Mouse (Mus musculus) thymus, postnatal 25 days (tissue): Measurements from ENCODE around the gene Upk3b.

Experiments
- DNase-seq: peaks from one replicate; pipeline ENCODE4 v3.0.0; 2022

The Upk3b gene

DNA sequence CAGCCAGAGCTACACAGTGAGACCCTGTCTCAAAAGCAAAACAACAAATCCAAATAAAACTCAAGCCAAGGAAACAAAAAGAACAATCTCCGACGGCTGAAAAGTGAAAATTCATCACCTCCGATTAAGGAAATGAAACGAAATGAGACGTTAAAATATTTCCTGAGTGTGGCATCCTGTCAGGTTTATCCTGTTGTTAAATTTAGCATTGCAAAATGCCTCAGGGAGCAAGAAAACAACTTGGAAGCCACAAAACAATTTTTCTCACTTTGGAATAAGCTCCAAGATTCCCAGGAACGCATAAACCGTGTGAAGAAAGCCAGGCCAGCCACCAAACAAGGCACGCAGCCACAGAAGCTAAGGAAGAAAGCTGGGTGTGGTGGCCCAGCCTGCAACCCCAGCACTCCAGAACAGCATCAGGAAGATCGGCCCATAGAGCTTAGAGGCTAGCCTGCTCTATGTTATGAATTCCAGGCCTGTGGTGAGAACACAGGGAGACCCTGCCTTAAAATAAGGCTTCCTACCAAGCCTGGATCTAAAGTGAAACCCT, 38.8 kb downstream of the Upk3b start:
- DNase-seq: no peak

DNA sequence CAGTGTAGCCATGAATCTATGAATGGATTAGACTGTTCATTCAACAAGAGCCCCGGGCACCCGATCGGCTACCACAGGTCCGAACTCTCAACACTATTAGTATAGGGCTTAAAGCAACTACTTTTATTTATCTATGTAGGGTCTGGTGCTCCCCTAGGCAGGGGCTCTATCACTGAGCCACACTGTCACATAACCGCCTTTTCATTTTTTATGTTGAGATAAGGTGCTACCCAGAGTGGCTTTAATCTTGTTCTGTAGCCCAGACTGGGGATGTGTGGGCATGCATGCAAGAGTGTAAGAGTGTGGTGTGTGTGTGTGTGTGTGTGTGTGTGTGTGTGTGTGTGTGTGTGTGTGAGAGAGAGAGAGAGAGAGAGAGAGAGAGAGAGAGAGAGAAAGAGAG, 39.8 kb downstream of the Upk3b start:
- no peak for DNase-seq

DNA sequence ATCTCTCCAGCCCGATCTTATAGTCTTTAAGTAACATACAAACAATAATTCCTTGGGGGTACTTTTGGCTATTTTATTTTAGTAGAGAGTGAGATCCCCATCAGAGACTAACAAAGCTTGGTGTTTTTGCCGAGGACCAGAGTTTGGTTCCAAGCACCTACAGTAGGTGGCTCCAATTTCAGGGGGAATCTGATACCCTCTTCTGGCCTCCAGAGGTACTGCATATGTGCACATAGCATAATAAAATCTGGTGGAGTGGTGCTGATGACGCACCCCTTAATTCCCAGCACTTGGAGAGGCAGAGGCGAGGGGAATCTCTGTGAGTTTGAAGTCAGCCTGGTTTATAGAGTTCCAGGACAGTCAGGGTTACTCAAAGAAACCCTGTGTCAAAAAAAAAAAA, 44.0 kb downstream of the Upk3b start:
- DNase-seq: no peak

DNA sequence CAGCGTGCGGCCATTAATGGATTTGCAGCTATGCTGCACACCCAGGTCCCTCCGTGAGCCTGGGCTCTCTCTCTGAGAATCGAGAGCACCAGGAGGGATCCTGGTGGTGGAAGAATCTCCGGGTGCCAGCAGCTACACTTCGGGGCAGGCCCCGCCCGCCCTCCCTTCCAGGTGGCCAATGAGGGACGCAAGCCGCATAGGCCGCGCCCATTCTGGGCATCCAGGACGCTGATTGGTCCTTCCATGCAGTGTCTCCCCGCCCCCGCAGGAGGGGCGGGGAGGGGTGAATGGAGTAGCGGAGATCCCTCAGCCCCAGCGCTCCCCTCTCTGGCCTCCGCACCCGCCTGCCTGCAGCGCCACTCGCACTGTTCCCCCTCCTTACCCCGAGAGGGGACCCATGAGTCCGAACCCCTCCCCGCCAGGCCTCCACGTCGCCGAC, 45.4 kb downstream of the Upk3b start, which contains the start of gene Rasa4:
TSS of gene Rasa4 (plus strand) at position 248 of the 439 bp plus-strand sequence.
- DNase-seq: peak; percentile 97

DNA sequence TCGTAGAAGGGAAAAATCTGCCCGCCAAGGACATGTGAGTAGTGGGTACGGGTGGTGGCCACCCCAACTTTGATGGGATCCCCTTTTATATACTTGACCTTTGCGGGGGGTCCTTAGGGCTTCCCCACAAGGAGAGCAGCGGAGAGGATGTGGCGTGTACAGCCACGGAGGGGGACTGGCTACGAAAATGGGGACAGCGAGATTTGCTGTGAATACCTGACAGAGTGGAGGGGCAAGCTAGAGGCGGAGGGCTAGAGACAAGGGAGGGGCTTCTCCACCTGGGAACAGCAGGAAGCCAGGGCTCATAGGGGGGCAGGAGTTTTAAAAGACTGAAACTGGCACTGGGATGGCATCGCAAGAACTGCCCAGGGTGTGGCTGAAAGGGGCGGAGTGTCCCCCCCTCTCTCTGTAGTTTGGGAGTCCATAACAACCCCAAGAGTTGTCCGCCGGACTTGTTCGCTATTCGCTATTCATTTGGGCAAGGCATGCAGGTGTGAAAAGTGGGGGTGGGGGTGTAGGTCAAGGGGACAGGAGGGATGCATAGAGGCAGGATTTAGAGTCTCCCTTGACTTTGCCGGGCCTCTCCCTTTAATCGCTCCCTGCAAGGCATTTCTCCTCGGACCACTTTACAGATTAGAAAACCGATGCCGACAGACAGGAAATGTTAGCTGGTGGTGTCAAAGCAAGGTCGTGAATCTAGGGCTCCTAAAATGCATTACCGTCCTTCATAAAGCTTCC, 46.0 kb downstream of the Upk3b start:
- DNase-seq: no peak

DNA sequence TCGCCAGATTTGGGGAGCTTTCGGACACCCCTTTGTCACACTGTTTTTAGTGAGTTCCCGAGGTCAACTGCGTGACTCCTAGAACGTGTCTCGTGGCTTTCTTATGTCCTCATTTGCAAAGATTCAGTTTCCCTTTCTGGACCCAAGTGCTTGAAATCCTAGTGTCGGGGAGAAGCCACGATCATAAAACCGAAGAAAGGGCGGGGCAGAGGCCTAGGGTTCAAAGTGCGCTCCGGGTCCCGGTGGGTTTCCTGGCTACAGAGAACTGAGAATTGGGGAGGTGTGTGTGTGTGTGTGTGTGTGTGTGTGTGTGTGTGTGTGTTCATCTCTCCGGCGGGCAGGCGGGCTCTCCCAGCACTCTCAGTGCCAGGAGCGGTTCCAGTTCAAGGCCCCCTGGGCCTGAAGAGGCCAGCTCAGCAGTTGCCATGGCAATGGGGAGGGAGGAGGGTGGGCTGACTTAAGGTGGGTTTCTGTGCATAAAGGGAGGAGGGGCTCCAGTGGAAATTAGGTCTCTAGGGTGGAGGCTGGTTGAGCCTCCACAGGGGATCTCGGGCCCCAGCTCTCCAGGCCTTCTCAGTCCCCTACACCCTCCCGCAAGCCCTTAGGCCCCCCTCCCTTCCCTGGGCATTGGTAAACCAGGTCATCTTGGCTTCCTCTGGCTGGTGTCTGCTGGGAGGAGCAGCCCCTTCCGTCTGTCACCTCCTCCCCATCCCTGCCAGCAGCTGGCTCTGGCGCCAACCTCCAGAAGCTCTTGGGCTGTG, 46.8 kb downstream of the Upk3b start:
- peak; percentile 54 for DNase-seq

DNA sequence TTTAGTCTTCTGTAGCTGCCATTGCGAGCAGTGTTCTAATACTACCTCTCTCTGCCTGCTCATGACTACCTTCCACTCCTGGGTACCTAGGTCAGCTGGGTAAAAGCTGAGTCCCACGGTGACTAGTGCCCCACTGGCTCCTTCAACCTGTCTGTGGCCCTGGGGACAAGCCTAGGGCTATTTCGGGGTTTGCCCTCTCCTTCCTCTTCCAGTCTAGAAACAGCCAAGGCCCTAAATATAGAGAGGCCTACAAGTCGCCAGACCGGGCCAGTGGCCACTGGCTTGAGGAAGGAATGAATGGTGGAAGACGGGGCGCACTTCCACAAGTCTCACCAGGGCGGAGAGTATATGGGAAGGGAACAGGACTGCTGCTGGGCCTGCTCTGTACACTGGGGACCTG, 48.0 kb downstream of the Upk3b start:
- no peak for DNase-seq

DNA sequence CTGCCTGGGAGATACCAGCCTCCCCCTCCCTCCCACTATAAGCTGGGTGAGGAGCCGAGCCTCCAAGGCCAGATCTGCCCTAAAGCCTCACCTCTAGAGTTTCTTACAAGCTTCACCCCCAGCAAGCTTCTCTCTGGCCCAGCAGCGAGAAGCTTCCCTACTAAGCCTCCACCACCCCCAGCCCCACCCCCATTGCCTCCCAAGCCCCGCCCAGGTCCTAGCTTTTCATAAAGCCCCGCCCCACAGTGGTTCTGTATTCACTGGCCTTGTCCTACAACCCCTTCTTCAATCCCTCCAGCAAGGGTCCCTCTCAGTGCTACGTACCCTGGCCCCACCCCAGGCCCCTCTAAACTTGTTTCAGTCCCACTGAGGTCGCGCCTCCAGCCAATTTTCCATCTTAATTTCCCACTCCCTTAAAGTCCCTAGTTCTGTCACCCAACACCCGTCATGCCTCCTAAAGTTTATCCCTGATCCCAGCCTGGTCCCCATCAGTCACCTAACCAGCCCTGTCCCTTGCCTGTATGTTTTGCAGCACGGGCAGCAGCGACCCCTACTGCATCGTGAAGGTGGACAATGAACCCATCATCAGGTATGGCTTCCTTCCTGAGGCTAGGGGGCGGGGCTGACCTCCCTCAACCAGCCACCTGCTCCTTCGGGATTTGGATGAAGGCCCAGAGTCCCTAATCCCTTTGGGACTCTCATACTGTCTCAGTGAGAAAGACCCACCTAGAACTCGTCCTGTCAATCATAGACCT, 50.7 kb downstream of the Upk3b start:
- no peak for DNase-seq

DNA sequence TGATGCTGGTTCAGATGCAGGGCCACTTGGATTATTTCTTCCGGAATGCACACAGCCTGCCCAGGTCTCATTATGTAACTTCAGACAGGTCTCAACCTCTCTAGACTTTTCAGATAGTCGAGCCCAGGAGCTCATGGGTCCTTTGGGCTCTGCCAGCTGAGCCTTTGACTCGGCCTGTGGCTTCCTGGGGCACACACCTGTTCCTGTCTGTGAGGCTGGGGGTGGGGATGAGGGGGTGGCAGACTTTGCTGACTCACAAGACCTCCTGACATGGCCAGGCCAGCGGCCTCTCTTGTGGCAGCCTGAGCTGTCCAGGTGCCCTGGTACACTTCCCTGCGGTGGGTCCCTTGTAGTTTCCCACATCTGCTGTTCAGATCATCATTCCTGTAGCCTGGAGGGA, 53.6 kb downstream of the Upk3b start:
- peak; percentile 67 for DNase-seq

DNA sequence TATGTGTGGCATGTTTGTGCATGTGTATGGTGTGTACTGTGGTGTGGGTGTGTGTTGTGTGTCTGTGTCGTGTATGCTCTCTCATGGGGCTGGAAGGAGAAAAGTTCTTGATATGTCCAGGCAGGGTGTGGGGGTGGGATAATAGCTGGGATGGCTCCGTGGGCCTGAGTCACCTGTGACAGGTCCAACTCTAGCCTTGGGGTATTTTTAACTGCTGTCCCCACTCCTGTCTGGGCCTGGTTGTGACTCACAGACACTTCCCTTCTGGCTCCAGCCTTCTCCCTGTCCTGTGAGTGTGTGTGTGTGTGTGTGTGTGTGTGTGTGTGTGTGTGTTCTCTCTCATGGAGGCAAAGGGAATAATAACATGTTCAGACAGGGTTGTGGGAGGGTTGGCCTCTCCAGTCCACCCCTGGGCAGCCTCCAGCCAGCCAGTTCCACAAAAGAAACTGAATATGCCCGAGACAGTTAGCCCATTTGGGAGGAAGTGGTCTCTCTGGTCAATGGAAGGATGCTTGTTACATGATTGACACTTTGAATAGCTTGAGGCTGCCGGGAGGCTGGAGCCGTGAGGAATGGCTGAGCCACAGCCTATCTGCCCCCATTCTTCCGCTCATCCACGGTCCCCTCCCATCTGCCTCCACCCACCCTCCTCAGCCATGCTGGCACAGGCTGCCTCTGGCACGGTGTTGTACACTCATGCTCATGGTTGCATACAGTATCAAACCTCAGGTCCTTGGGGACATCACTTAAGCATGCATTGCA, 56.1 kb downstream of the Upk3b start:
- no peak for DNase-seq

DNA sequence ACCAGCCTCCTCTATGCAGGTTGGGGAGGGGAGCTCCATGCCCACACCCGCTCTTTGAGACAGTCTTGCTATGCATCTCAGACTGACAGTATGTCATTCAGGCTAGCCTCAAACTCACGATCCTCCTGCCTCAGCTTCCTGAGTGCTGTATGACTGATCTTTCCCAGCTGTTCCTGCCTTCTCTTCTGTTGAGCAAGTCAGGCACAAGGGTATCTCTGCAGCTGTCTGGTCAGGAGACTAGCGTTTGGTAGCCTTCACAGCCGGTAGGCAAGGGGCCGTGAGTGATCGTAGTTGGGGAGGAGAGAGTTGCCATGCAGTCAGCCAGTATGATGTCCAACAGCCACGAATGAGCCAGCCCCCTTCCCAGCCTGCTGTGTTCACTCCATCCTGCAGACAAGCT, 56.8 kb downstream of the Upk3b start:
- DNase-seq: no peak
